Mouse (Mus musculus) spleen, postnatal 14 days (tissue): ENCODE data around the gene Rnf44.

ENCODE experiments used
- DNase-seq, 2 experiments: peaks; one replicate each; pipeline ENCODE4 v3.0.0; 2021 to 2022; ENCODE audit warnings: low spot score in 2 of 2

Gene Rnf44

GRCm38 (mm10) chr13:54687096-54687495 is 6.6 kb downstream of the Rnf44 start:
- peak; percentile 53 to 65 for DNase-seq

- DNase-seq: no peak
Observed at GRCm38 (mm10) chr13:54686139-54687053, 7.3 kb downstream of the Rnf44 start.

GRCm38 (mm10) chr13:54685174-54685573 is 8.5 kb downstream of the Rnf44 start:
- DNase-seq: no peak

GRCm38 (mm10) chr13:54684140-54684896 is 9.4 kb downstream of the Rnf44 start:
- no peak for DNase-seq

- DNase-seq: no peak
Observed at GRCm38 (mm10) chr13:54683301-54683700, 10.4 kb downstream of the Rnf44 start.

GRCm38 (mm10) chr13:54681291-54681690 is 12.4 kb downstream of the Rnf44 start:
- no peak for DNase-seq

- DNase-seq: peak; percentile 50 to 59
Observed at GRCm38 (mm10) chr13:54680184-54680853, 13.4 kb downstream of the Rnf44 start.

- no peak for DNase-seq
Observed at GRCm38 (mm10) chr13:54678263-54678662, 15.4 kb downstream of the Rnf44 start.

GRCm38 (mm10) chr13:54675895-54676590 is 17.7 kb downstream of the Rnf44 start:
- DNase-seq: no peak

GRCm38 (mm10) chr13:54670491-54670890 is 23.2 kb downstream of the Rnf44 start:
- DNase-seq: no peak

GRCm38 (mm10) chr13:54665062-54665461 is 28.6 kb downstream of the Rnf44 start:
- no peak for DNase-seq

GRCm38 (mm10) chr13:54664509-54664908 is 29.2 kb downstream of the Rnf44 start:
- DNase-seq: no peak

- DNase-seq: no peak
Observed at GRCm38 (mm10) chr13:54663999-54664398, 29.7 kb downstream of the Rnf44 start.

GRCm38 (mm10) chr13:54661358-54661757 is 32.3 kb downstream of the Rnf44 start:
- DNase-seq: no peak

GRCm38 (mm10) chr13:54660877-54661276 is 32.8 kb downstream of the Rnf44 start:
- no peak for DNase-seq

- DNase-seq: no peak
Observed at GRCm38 (mm10) chr13:54650461-54650860, 43.2 kb downstream of the Rnf44 start.

GRCm38 (mm10) chr13:54635011-54635410 is 58.7 kb downstream of the Rnf44 start:
- DNase-seq: no peak

- DNase-seq: no peak
Observed at GRCm38 (mm10) chr13:54632731-54633277, 60.9 kb downstream of the Rnf44 start.
